Mouse (Mus musculus): ENCODE measurements around the gene Papss1.

- TF ChIP-seq TCF12 (IDR thresholded peaks at IDR 0.05; ENCODE audit: insufficient read depth, poor library complexity, severe bottlenecking), result no peak
- no peak for TF ChIP-seq POLR2A (IDR thresholded peaks at IDR 0.05; ENCODE audit: insufficient read length, low read depth)
- no peak for TF ChIP-seq SRF (IDR thresholded peaks at IDR 0.05; ENCODE audit: control insufficient read depth, insufficient read length, low read depth)
- TF ChIP-seq TCF3 (IDR thresholded peaks at IDR 0.05; ENCODE audit: insufficient read length, low read depth), result no peak
- no peak for TF ChIP-seq POLR2AphosphoS2 (IDR thresholded peaks at IDR 0.05; ENCODE audit: insufficient read length, low read depth)
- no peak for TF ChIP-seq REST (IDR thresholded peaks at IDR 0.05; ENCODE audit: insufficient read depth, insufficient read length)
Measured at GRCm38 (mm10) chr3:131638216-131638615, 73.6 kb downstream of the Papss1 start.

Measured in myocyte (in vitro differentiated cells).